ENCODE assay signal across 12 mouse cellular contexts in the genomic region with DNA sequence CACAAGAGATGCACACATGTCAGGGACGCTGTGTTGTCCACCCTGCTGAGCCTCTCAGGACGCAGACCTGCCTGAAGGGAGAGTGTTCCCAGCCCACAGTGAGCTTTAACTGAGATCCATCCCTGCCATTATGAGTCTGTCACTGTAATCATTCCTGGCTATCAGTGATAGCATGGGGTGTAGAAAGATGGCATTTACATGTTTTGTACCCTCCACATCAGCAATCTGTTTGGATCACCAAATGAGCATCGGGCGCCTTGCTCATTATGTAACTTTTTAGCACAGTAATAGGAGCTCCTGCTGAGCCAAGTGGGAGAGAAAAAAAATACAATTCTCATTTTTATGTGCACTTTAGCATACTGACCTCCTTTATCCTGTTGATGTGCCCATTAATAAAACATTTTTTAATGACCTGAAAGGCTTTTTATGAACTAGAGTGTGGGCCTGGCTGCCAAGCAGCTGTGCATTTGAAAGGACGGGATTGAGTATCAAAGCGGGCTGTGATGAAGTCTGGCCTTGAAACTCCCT.
DNase-seq lines count a peak whose midpoint lies in the region.
"Had no signal": no experiment of that assay in that cellular context is flagged by ENCODE, and none has a peak within 500 bp of the region (broad histone marks: within the 10 kb centered on the region; RNA-seq: fewer than 3 reads in every experiment).

No protein-coding gene starts in this region.

- DNase-seq in layer of hippocampus, adult 11-12 months (ENCODE audit: low spot score) = peak; percentile 26
- no peak for DNase-seq in layer of hippocampus, postnatal 25 days (ENCODE audit: extremely low spot score in 1 of 2, low spot score in 1 of 2)
- peak; percentile 19 for DNase-seq in ES-CJ7 (ENCODE audit: low read depth, low spot score)
- DNase-seq in brain, adult 2 months (ENCODE audit: low read depth, low spot score) = peak; percentile 39
- DNase-seq in layer of hippocampus, postnatal 36 days = peak; percentile 17 to 19
- DNase-seq in left cerebral cortex, adult 9 months (ENCODE audit: low spot score in 2 of 2) = no peak
- DNase-seq in gastrocnemius, postnatal 36 days = no peak
- DNase-seq: adrenal gland, postnatal 10 days; cerebellum, postnatal 10 days; heart, postnatal 36 days; left cerebral cortex, postnatal 4 days; spleen, adult 18-20 months had no signal

- intact Hi-C loops in gastrocnemius, postnatal 36 days (cut with DNase I) = no loop called here

Comparison
In these comparisons a context has a peak if more than half of its experiments do, and no peak if none do; other contexts are left out.
1. DNase-seq: peak in layer of hippocampus, adult 11-12 months (single experiment), ES-CJ7 (single experiment), brain, adult 2 months (single experiment) and layer of hippocampus, postnatal 36 days (2 of 2); none in layer of hippocampus, postnatal 25 days (0 of 2), left cerebral cortex, adult 9 months (0 of 2) and gastrocnemius, postnatal 36 days (0 of 2).